Mouse (Mus musculus) neural tube, embryonic 11.5 days (tissue): ENCODE measurements at regions not wholly inside any gene's neighbourhood (a gene's known extent, or its start where the extent isn't known, plus 50 kb on each side); places are given as distances from the start of the nearest gene placed in this dataset.

ENCODE experiments used
- ATAC-seq: fragments of 200-750 bp; cut with Nextera tagmentation; 2 replicates; pipeline ENCODE4 v1.8.0; 2017; ENCODE audit warnings: moderate number of reproducible peaks, mild to moderate bottlenecking, moderate TSS enrichment, moderate library complexity; ENCODE audit not compliant: insufficient read depth, low FRiP score, low TSS enrichment
- DNase-seq: peaks from one replicate; pipeline ENCODE4 v3.0.0-alpha.2; 2015; ENCODE audit warnings: low spot score
- H3K27ac ChIP-seq: fragments of 300-500 bp; sonication (generic); 2 replicates; pipeline ENCODE4 v1.5.1; 2014; ENCODE audit warnings: low read depth, mild to moderate bottlenecking, low read length
- H3K27me3 ChIP-seq: fragments of 300-500 bp; sonication (generic); 2 replicates; pipeline ENCODE4 v1.6.1; 2014; ENCODE audit warnings: mild to moderate bottlenecking, low read length, mixed read lengths; ENCODE audit not compliant: control insufficient read depth, insufficient read depth
- H3K36me3 ChIP-seq: fragments of 300-500 bp; sonication (generic); 2 replicates; pipeline ENCODE4 v1.6.1; 2014; ENCODE audit warnings: mild to moderate bottlenecking, low read length, moderate library complexity, mixed read lengths; ENCODE audit not compliant: control insufficient read depth, insufficient read depth
- H3K4me1 ChIP-seq: fragments of 300-500 bp; sonication (generic); 2 replicates; pipeline ENCODE4 v1.6.1; 2014; ENCODE audit warnings: low read length, mixed read lengths; ENCODE audit not compliant: control insufficient read depth, insufficient read depth
- H3K4me2 ChIP-seq: fragments of 300-500 bp; sonication (generic); 2 replicates; pipeline ENCODE4 v1.6.1; 2014; ENCODE audit warnings: low read depth, mild to moderate bottlenecking, moderate library complexity
- H3K4me3 ChIP-seq: fragments of 300-500 bp; sonication (generic); 2 replicates; pipeline ENCODE4 v1.5.1; 2014; ENCODE audit warnings: low read depth, low read length
- H3K9ac ChIP-seq: fragments of 300-500 bp; sonication (generic); 2 replicates; pipeline ENCODE4 v1.6.1; 2014; ENCODE audit warnings: mild to moderate bottlenecking, low read length
- H3K9me3 ChIP-seq: fragments of 300-500 bp; sonication (generic); 2 replicates; pipeline ENCODE4 v1.6.1; 2016; ENCODE audit warnings: low read length; ENCODE audit not compliant: control insufficient read depth
- WGBS: fragments of 180-500 bp; shearing (Covaris S2); extraction: QIAGEN DNeasy Blood & Tissue Kit; methylation state at CpG from one replicate; pipeline ENCODE4 v1.1.7; 2014; 5-methylcytosine and 5-hydroxymethylcytosine counted together

DNA sequence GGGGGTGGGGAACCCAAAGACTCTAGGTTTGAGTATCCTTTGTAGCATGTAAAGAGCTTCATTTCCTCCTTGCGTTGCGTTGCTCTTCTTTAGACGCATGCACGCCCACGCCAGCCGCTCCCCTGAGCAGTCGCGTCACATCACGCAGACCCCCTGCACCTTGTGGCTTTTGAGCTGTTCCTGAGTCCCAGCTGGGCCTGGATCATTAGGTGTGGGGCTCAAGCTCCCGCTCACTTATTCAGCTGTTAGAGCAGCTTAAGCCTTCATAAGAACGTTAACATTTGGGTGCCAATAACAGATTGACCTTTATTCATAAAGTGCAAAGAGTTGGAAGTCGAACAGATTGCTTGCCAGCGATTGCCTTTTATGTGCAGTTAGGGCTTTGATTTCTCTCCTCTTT is 121.5 kb downstream of the Nkx6-1 start:
- no peaks in the 10 kb centered on the region for H3K4me1 ChIP-seq
- DNase-seq: no peak

DNA sequence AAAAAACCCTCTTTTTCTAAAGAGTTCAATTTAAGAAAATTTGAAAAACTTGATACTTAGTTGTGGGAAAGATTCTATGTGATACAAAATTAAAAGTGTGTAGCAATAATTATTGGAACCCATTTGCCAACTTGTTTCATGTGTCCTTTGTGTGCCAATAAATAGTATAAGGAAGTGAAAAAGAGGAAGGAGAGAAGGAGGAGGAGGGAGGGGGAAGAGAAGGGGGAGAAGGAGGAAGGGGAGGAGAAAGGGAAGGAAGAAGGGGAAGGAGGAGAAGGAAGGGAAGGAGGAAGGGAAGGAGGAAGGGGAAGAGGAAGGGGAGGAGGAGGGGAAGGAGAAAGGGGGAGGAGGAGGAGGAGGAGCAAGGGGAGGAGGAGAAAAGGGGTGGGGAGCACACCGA is 125.0 kb downstream of the Nkx6-1 start:
- Histone ChIP-seq H3K9me3 (no peaks in the 10 kb centered on the region), H3K27ac (no peak overlapping the region), H3K4me1 (peaks cover 9% of the 10 kb centered on the region), H3K9ac (no peak overlapping the region), H3K4me3 (no peak overlapping the region), H3K27me3 (peaks cover 87% of the 10 kb centered on the region), H3K36me3 (no peaks in the 10 kb centered on the region), H3K4me2 (no peak overlapping the region)
- no peak for DNase-seq
- 53% methylated on average over 1 of the region's 1 CpGs for WGBS
- ATAC-seq: no peak

More for the DNA sequence above, 121.5 kb downstream of the Nkx6-1 start:
- H3K27ac ChIP-seq: no peak overlapping the region
- H3K36me3 ChIP-seq: no peaks in the 10 kb centered on the region
- H3K4me2 ChIP-seq: no peak overlapping the region
- H3K27me3 ChIP-seq: peaks cover 74% of the 10 kb centered on the region
- H3K9me3 ChIP-seq: no peaks in the 10 kb centered on the region
- no peak overlapping the region for H3K4me3 ChIP-seq
- no peak overlapping the region for H3K9ac ChIP-seq
- ATAC-seq: no peak
- WGBS: 24% methylated on average over 13 of the region's 13 CpGs

DNA sequence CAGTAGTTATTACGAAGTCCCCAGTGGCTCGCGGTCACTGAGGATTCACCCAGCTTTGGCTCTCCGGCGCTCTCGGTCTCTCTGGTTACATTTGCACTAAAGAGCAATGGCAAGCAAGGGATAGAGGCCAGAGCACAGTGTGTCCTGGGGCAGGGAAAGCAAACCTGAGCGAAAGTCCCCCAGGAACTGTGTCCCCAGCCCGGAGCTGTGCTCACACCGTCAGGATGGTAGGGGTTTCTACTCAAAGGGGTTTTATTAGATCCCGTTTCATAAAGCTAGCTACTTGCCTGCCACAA is 125.6 kb downstream of the Nkx6-1 start:
- no peak for ATAC-seq
- Histone ChIP-seq H3K36me3 (no peaks in the 10 kb centered on the region), H3K4me2 (no peak overlapping the region), H3K9ac (no peak overlapping the region), H3K4me1 (peaks cover 9% of the 10 kb centered on the region), H3K9me3 (no peaks in the 10 kb centered on the region), H3K27me3 (peaks cover 87% of the 10 kb centered on the region), H3K27ac (no peak overlapping the region), H3K4me3 (no peak overlapping the region)
- 8% methylated on average over 10 of the region's 10 CpGs for WGBS
- DNase-seq: no peak

DNA sequence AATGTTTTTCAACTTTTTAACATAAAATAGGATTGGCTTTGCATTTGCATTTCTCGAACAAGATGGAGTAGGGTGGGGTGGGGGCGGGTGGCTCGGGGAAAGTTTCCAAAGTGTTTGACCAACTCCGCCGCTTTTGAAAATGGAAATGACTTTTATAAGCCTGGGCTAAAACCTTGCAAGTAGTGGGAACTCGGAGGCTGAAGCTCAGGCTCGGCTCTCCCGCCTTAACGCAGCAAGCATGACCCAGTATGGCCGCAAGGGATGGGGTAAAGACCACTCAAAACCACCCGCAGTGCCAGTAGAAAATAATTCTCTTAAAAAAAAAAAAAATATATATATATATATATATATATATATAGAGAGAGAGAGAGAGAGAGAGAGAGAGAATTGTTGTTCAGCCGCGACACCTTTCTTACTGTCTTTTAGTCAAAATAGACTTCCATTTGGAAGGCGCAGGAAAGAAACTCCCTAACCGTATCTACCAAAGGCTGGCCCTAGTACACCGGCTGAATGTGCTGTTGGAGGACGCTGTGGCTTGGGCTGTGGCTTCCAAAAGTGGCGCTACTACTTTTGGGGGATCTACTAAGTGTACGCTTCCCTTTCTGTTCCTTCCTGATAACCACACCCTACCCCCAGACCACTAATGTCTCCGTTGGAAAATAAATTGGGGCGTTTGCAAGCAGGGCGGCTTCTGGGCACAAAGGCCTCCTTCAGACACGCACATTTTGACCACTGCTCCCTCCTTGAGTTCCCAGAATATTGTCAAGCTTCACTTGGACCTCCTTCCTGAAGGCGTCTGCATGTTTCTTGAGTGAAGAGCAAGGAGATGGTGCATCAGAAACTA is 126.2 kb downstream of the Nkx6-1 start:
- 2% methylated on average over 24 of the region's 24 CpGs for WGBS
- Histone ChIP-seq H3K36me3 (no peaks in the 10 kb centered on the region), H3K4me1 (peaks cover 9% of the 10 kb centered on the region), H3K4me2 (no peak overlapping the region), H3K9me3 (no peaks in the 10 kb centered on the region), H3K4me3 (no peak overlapping the region), H3K27ac (no peak overlapping the region), H3K9ac (no peak overlapping the region), H3K27me3 (peaks cover 87% of the 10 kb centered on the region)
- ATAC-seq: peak; percentile 35; the same call in 1 of the 2 replicates
- DNase-seq: no peak

DNA sequence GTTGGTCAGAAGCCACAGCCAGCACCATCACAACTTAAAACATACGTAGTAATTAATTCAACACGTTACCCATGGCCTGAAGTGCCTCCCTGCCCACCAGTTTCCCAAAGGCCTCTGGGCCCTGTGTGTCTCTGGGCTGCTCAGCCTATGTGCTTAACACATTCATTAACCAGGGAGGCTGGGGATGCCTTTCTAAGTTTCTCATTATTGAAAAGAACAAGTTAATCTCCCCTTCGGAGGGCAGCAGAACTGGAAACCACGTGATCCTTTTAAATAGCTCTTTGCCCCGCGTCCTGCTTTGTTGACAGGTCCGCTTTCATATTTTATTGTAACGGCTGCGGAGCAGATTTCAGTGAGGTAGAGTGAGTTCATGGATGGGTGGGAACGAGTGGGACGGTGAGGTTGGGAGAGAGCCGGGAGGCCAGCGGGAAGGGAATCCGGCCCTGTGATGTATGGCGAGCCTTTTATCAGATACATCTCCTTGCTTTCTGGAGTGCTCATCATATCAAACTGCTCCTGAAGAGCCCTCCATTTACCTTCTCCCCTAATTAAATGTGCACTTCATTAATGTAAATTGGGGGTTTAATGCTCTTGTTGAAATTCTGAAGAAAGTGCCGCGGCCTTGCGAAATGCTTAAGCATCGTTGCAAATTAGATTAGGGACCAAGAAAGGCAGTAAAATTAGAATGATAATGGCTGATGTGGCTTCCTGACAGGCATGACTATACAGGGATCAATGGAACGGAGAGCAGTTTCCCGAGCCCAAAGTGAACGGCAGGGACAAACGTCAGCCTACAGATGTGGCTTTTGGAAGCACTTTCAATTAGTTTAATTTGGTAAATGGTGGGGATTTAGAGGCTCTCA is 127.0 kb downstream of the Nkx6-1 start:
- no peak overlapping the region for H3K4me3 ChIP-seq
- H3K36me3 ChIP-seq: no peaks in the 10 kb centered on the region
- WGBS: 3% methylated on average over 23 of the region's 23 CpGs
- no peak overlapping the region for H3K27ac ChIP-seq
- peaks cover 9% of the 10 kb centered on the region for H3K4me1 ChIP-seq
- H3K9ac ChIP-seq: no peak overlapping the region
- peak; percentile 63 for DNase-seq
- H3K9me3 ChIP-seq: no peaks in the 10 kb centered on the region
- ATAC-seq: peak; percentile 71
- H3K4me2 ChIP-seq: peak overlapping the region; percentile 22; the same call in 1 of the 2 replicates
- H3K27me3 ChIP-seq: peaks cover 87% of the 10 kb centered on the region

DNA sequence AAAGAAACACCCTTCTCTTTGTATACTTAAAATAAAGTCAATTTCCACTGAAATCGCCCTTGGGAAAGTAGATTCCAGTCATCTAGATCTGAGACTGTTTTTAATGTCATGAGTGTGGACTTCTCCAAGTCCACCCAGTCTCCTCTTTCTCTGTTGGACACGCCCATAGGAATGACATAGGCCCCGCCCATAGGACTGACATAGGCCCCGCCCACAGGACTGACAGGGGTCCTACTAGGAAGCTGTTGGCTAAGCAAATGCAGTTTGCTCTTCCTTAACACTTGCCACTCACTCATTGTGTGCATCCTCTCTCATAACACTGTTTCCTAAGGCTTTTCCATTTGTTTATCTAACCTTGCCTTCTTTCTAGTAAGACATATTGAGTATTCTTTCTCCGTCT is 129.3 kb downstream of the Nkx6-1 start:
- no peak for DNase-seq
- no peaks in the 10 kb centered on the region for H3K9me3 ChIP-seq
- H3K4me2 ChIP-seq: no peak overlapping the region
- 76% methylated on average over 5 of the region's 5 CpGs for WGBS
- H3K4me3 ChIP-seq: no peak overlapping the region
- H3K9ac ChIP-seq: no peak overlapping the region
- peaks cover 86% of the 10 kb centered on the region for H3K27me3 ChIP-seq
- H3K36me3 ChIP-seq: no peaks in the 10 kb centered on the region
- H3K27ac ChIP-seq: no peak overlapping the region
- ATAC-seq: no peak
- H3K4me1 ChIP-seq: peaks cover 9% of the 10 kb centered on the region

DNA sequence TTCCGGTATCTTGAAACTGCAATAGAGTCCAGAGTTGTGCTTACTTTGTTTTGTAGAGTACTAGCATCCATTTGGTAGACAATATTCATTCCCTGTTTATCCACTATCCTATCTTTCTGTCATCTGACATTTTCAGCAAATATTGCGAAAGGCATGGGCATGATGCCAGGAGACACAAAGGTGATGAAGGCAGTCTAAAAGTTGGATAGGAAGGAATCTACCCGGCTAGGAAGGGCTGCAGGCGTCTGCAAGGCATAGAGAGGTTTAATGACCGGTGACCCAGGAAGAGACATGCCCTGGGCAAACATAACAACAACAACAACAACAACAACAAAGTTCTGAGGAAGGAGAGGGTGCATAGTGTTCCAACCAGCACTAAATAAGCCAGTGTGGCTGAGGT is 139.4 kb downstream of the Nkx6-1 start:
- ATAC-seq (no peak), DNase-seq (no peak)
- 72% methylated on average over 5 of the region's 5 CpGs for WGBS
- peaks cover 10% of the 10 kb centered on the region; the same call in 1 of the 2 replicates for H3K4me1 ChIP-seq
- no peak overlapping the region for H3K27ac ChIP-seq
- H3K4me3 ChIP-seq: no peak overlapping the region
- H3K9ac ChIP-seq: no peak overlapping the region
- H3K9me3 ChIP-seq: no peaks in the 10 kb centered on the region
- no peak overlapping the region for H3K4me2 ChIP-seq
- H3K27me3 ChIP-seq: peaks cover 84% of the 10 kb centered on the region
- no peaks in the 10 kb centered on the region for H3K36me3 ChIP-seq

DNA sequence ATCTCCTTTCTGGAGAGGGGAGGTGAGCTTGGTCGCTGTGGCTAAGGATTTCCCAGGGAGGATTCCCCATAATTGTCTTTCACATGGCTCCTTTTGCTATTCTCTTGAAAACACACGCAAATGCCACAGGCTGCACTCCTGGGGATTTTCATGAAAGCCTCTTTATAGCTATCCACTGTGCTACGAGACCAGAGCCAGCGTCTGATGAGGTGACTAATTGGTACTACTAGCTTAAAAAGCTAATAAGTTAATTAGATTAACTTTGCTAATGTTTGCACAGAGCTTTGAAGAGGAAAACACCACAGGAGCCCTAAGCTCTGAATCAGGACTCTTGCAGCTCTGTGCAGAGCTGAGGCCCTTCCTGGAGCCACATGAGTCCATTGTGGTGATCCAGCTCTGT is 140.1 kb downstream of the Nkx6-1 start:
- Histone ChIP-seq H3K27ac (no peak overlapping the region), H3K4me1 (peaks cover 10% of the 10 kb centered on the region; the same call in 1 of the 2 replicates), H3K9ac (no peak overlapping the region), H3K9me3 (no peaks in the 10 kb centered on the region), H3K27me3 (peaks cover 79% of the 10 kb centered on the region), H3K4me2 (no peak overlapping the region), H3K36me3 (no peaks in the 10 kb centered on the region), H3K4me3 (no peak overlapping the region)
- ATAC-seq (no peak), DNase-seq (no peak)
- 6% methylated on average over 4 of the region's 4 CpGs for WGBS
